Mouse (Mus musculus): ENCODE results near the gene Nsmce1. TPM values are rescaled to one million over a fixed set of nuclear protein-coding genes. Genes with fewer than 3 reads are reported as not detected.
A peak's percentile ranks its signal among the peaks of the same experiment; 100 is the strongest.

The Nsmce1 gene
- total and polyA plus RNA-seq, 3 experiments = 58.1 to 59.2 TPM; not detected in 1

GRCm38 (mm10) chr7:125491760-125492159 is 364 bp upstream of the Nsmce1 start:
- Histone ChIP-seq H3K27ac (ENCODE audit: control insufficient read depth, low read depth, low read length) (peak overlapping the region; percentile 56), H3K4me1 (ENCODE audit: control insufficient read depth in 1 of 2, insufficient read depth in 2 of 2, low read length in 2 of 2) (peaks cover 5 to 19% of the 10 kb centered on the region in 2 experiments)
- DNase-seq (ENCODE audit: low read depth, low spot score) = no peak

DNA sequence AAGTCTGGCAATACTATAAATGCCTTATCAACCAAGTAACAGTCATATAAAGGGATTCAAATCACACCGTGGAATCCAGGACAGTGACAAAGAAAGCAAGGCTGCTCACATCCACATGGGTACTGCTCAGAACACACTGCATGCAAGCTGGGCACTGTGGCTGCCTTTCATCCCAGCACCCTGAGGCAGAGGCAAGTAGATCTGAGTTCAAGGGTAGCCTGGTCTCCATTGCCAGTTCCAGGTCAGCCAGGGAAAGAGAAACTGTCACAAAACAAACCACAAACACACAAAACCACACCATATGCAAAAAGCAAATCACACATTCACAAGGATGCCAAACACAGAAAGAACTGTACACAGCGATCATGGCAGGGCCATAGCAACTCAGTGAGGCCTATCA is 1.8 kb downstream of the Nsmce1 start:
- Histone ChIP-seq H3K9ac (ENCODE audit: control insufficient read depth, low read depth, low read length, poor library complexity, severe bottlenecking) (no peak overlapping the region), H3K4me3 (ENCODE audit: control insufficient read depth in 1 of 2, insufficient read depth in 1 of 2, low read depth in 2 of 2, low read length in 2 of 2) (no peak overlapping the region), H3K27me3 (ENCODE audit: control insufficient read depth in 1 of 2, insufficient read depth in 2 of 2, low read length in 2 of 2) (no peaks in the 10 kb centered on the region), H3K79me2 (ENCODE audit: control insufficient read depth, insufficient read depth, low read length, poor library complexity) (peaks cover 3% of the 10 kb centered on the region; the same call in 1 of the 2 replicates), H3K4me1 (ENCODE audit: control insufficient read depth in 1 of 2, insufficient read depth in 2 of 2, low read length in 2 of 2) (peaks cover 5 to 21% of the 10 kb centered on the region in 2 experiments), H3K9me3 (replicated peaks; ENCODE audit: insufficient read depth, low read length) (no peaks in the 10 kb centered on the region), H3K27ac (ENCODE audit: control insufficient read depth, low read depth, low read length) (no peak overlapping the region), H3K36me3 (ENCODE audit: control insufficient read depth in 1 of 2, insufficient read depth in 2 of 2, low read length in 2 of 2) (peaks cover 0 to 16% of the 10 kb centered on the region in 2 experiments; a peak in 2 of 4 replicates)
- no peak for DNase-seq (ENCODE audit: low read depth, low spot score)
- TF ChIP-seq MXI1 (IDR thresholded peaks at IDR 0.05; ENCODE audit: low read depth, low read length) (no peak), UBTF (IDR thresholded peaks at IDR 0.05; ENCODE audit: borderline replicate concordance, insufficient read depth, low read depth, low read length) (no peak), MEF2A (IDR thresholded peaks at IDR 0.05; ENCODE audit: extremely low read depth, insufficient replicate concordance, low read depth, low read length, poor library complexity, severe bottlenecking) (no peak), ETS1 (IDR thresholded peaks at IDR 0.05; ENCODE audit: low read depth, low read length) (no peak), RAD21 (IDR thresholded peaks at IDR 0.05; ENCODE audit: low read depth, low read length) (no peak), E2F4 (IDR thresholded peaks at IDR 0.05; ENCODE audit: borderline replicate concordance, low read depth, low read length) (no peak), HCFC1 (IDR thresholded peaks at IDR 0.05; ENCODE audit: low read depth, low read length) (no peak), JUND (IDR thresholded peaks at IDR 0.05; ENCODE audit: low read depth, low read length) (no peak), MAZ (IDR thresholded peaks at IDR 0.05; ENCODE audit: low read depth, low read length) (no peak), ZC3H11A (IDR thresholded peaks at IDR 0.05; ENCODE audit: low read depth, low read length) (no peak), MYC (IDR thresholded peaks at IDR 0.05; ENCODE audit: low read depth, low read length) (no peak), TAL1 (IDR thresholded peaks at IDR 0.05; ENCODE audit: low read length) (no peak)

More at GRCm38 (mm10) chr7:125491760-125492159, 364 bp upstream of the Nsmce1 start:
- Histone ChIP-seq H3K27me3 (ENCODE audit: control insufficient read depth in 1 of 2, insufficient read depth in 2 of 2, low read length in 2 of 2) (no peaks in the 10 kb centered on the region), H3K9me3 (replicated peaks; ENCODE audit: insufficient read depth, low read length) (no peaks in the 10 kb centered on the region), H3K79me2 (ENCODE audit: control insufficient read depth, insufficient read depth, low read length, poor library complexity) (peaks cover 3% of the 10 kb centered on the region; the same call in 1 of the 2 replicates), H3K4me3 (ENCODE audit: control insufficient read depth in 1 of 2, insufficient read depth in 1 of 2, low read depth in 2 of 2, low read length in 2 of 2) (peak overlapping the region; percentile 40 to 82), H3K36me3 (ENCODE audit: control insufficient read depth in 1 of 2, insufficient read depth in 2 of 2, low read length in 2 of 2) (peaks cover 0 to 15% of the 10 kb centered on the region in 2 experiments; a peak in 2 of 4 replicates), H3K9ac (ENCODE audit: control insufficient read depth, low read depth, low read length, poor library complexity, severe bottlenecking) (peak overlapping the region; percentile 94)
- no peak for TF ChIP-seq POLR2AphosphoS2 (IDR thresholded peaks at IDR 0.05; ENCODE audit: low read length)
- no peak for TF ChIP-seq GABPA (IDR thresholded peaks at IDR 0.05; ENCODE audit: low read depth, low read length)
- TF ChIP-seq NELFE (IDR thresholded peaks at IDR 0.05; ENCODE audit: low read depth, low read length) = no peak
- TF ChIP-seq BHLHE40 (IDR thresholded peaks at IDR 0.05; ENCODE audit: borderline replicate concordance, low read depth, low read length) = no peak
- no peak for TF ChIP-seq TAL1 (IDR thresholded peaks at IDR 0.05; ENCODE audit: low read length)
- no peak for TF ChIP-seq ETS1 (IDR thresholded peaks at IDR 0.05; ENCODE audit: low read depth, low read length)
- TF ChIP-seq MYB (IDR thresholded peaks at IDR 0.05; ENCODE audit: low read depth, low read length) = no peak
- TF ChIP-seq EP300 (IDR thresholded peaks at IDR 0.05; ENCODE audit: low read depth in 1 of 2, low read length in 2 of 2) = no peak
- no peak for TF ChIP-seq TBP (IDR thresholded peaks at IDR 0.05; ENCODE audit: low read depth, low read length)
